Mouse (Mus musculus) ES-Bruce4 (cell line): Measurements from ENCODE around the gene Grb7.

Experiments used
- CTCF ChIP-seq: IDR thresholded peaks from one replicate; pipeline ENCODE4 v1.8.1; 2011; ENCODE audit warnings: low read depth, low read length
- EP300 ChIP-seq: IDR thresholded peaks from 2 replicates; pipeline ENCODE4 v1.6.1; 2011; ENCODE audit warnings: low read depth, low read length; ENCODE audit not compliant: insufficient read depth
- POLR2A ChIP-seq: IDR thresholded peaks from one replicate; pipeline ENCODE4 v1.8.1; 2011; ENCODE audit warnings: low read length; ENCODE audit not compliant: insufficient read depth

DNA sequence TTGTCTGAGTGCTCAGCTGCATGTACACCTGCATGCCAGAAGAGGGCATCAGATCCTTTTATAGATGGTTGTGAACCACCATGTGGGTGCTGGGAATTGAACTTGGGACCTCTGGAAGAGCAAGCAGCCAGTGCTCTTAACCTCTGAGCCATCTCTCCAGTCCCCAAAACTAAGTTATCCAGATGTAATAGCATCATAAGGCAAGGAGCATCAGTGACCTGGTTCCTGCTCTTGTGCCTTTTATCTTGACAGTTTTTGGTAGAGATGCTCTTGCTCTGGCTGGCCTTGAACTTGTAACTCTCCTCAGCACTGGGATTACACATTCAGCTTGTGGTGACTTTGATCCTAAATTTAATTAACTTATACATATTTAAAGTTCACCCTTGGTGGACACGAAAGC, 2.5 kb upstream of the Grb7 start:
- TF ChIP-seq EP300, result no peak
- no peak for TF ChIP-seq CTCF
- TF ChIP-seq POLR2A, result peak; percentile 11
